29 mouse cellular contexts compared by ENCODE assay signal in genomic region chr17:24157526-24157925, GRCm38 (mm10). TPM values are rescaled to one million over a fixed set of nuclear protein-coding genes. Genes with fewer than 3 reads are reported as not detected.
"Had no signal": no experiment of that assay in that cellular context is flagged by ENCODE, and none has a peak within 500 bp of the region (broad histone marks: within the 10 kb centered on the region; RNA-seq: fewer than 3 reads in every experiment).

No protein-coding gene starts in this region.

- DNase-seq: gastrocnemius, adult 2 months; gastrocnemius, postnatal 10 days; gastrocnemius, postnatal 25 days; heart, adult 2 months; heart, postnatal 14 days; heart, postnatal 4 days; kidney, adult 18-20 months; kidney, adult 8-10 months; kidney, postnatal 14 days; kidney, postnatal 36 days; layer of hippocampus, adult 9-11 months; liver; liver, embryonic 13.5 days had no signal

- H3K27me3 ChIP-seq: heart, embryonic 13.5 days; heart, embryonic 15.5 days; hindbrain, embryonic 12.5 days; intestine, embryonic 15.5 days; limb, embryonic 12.5 days; liver, embryonic 13.5 days had no signal

- H3K27ac ChIP-seq: gastrocnemius, adult 2 months; heart, adult 2 months; heart, embryonic 13.5 days; heart, embryonic 15.5 days; hindbrain, embryonic 10.5 days; hindbrain, embryonic 12.5 days; hindbrain, embryonic 14.5 days; intestine, embryonic 15.5 days; kidney, postnatal 0 days; left cerebral cortex, adult 2 months; limb, embryonic 10.5 days; limb, embryonic 12.5 days; liver, embryonic 13.5 days had no signal

- H3K9ac ChIP-seq: heart, embryonic 13.5 days; heart, embryonic 15.5 days; hindbrain, embryonic 12.5 days; hindbrain, embryonic 14.5 days; intestine, embryonic 15.5 days; limb, embryonic 12.5 days; liver, embryonic 13.5 days had no signal

- ATAC-seq: hindbrain, embryonic 16.5 days; inflammation-experienced regulatory T-cells, adult 6 months; intestine, embryonic 15.5 days; intestine, postnatal 0 days had no signal

- H3K4me3 ChIP-seq: gastrocnemius, adult 2 months; heart, adult 2 months; heart, embryonic 13.5 days; heart, embryonic 15.5 days; hindbrain, embryonic 10.5 days; hindbrain, embryonic 12.5 days; intestine, embryonic 15.5 days; left cerebral cortex, adult 2 months; limb, embryonic 10.5 days; limb, embryonic 12.5 days; liver, embryonic 13.5 days had no signal

- H3K4me2 ChIP-seq: heart, embryonic 11.5 days; heart, embryonic 13.5 days; heart, embryonic 15.5 days; hindbrain, embryonic 12.5 days; hindbrain, embryonic 14.5 days; intestine, embryonic 15.5 days; limb, embryonic 12.5 days; liver, embryonic 11.5 days; liver, embryonic 13.5 days had no signal

- H3K9me3 ChIP-seq: heart, embryonic 13.5 days; heart, embryonic 15.5 days; hindbrain, embryonic 10.5 days; hindbrain, embryonic 12.5 days; intestine, embryonic 15.5 days; limb, embryonic 10.5 days; limb, embryonic 12.5 days; liver, embryonic 13.5 days had no signal

RNA-seq across cellular contexts. Expression of gene Ntn3, which starts 51.8 kb away (rescaled TPM):
- total RNA-seq: granulocyte monocyte progenitor cell, adult 5-6 weeks had no signal
- polyA plus RNA-seq: inflammation-experienced regulatory T-cells, adult 6 months had no signal
